Mouse (Mus musculus) lung, adult 2 months (tissue): ENCODE measurements around the gene Nkain2. TPM values are rescaled to one million over a fixed set of nuclear protein-coding genes. Genes with fewer than 3 reads are reported as not detected.

Experiments
- DNase-seq: peaks from one replicate; pipeline ENCODE4 v3.0.0; 2022
- H3K4me1 ChIP-seq: fragments of 200-500 bp; 2 replicates; pipeline ENCODE4 v1.6.1; 2011; ENCODE audit warnings: low read length; ENCODE audit not compliant: control insufficient read depth, insufficient read depth
- H3K4me3 ChIP-seq: fragments of 200-500 bp; replicated peaks from 2 replicates; pipeline ENCODE3; 2011; ENCODE audit warnings: low read depth, mild to moderate bottlenecking, control low read depth, low read length; ENCODE audit errors: extremely low read depth
- CTCF ChIP-seq: fragments of 200-500 bp; IDR thresholded peaks from 2 replicates; pipeline ENCODE4 v1.5.1; 2011; ENCODE audit warnings: mild to moderate bottlenecking, low read length, control low read depth; ENCODE audit not compliant: insufficient read depth
- POLR2A ChIP-seq: fragments of 200-500 bp; IDR thresholded peaks from 2 replicates; pipeline ENCODE4 v1.6.1; 2011; ENCODE audit warnings: low read depth, mild to moderate bottlenecking, control low read depth, low read length, borderline replicate concordance; ENCODE audit errors: extremely low read depth
- WGBS: fragments of 180-500 bp; shearing (Covaris S2); methylation state at CpG from one replicate; pipeline ENCODE4 v1.1.7; 2018; 5-methylcytosine and 5-hydroxymethylcytosine counted together
- polyA plus RNA-seq: library from polyadenylated mRNA; depleted of rRNA; stranded (reverse); fragments of >200 nt; gene quantifications from 2 replicates; pipeline ENCODE4 v1.2.3, GENCODE M21; 2012

Nkain2 gene
- polyA plus RNA-seq, 1 experiment: 0.05 TPM

DNA sequence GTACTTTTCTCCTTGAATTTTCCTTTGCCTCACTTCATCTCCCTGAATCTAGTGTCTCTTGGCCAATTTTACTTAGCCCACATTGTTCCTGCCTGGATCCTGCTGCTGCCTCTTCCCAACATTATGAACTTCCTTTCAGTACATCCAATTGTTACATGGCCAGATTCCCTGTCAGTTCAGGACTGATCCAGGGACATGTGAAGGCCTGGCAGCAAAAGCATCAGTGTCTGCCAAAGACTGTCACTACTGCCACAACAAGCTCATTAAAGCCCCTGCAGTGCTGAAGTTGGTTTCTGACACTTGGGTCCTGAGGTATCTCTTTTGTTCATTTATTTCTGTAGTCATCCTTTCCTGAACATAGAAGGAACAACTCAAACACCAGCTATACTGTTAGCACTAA, 649.1 kb downstream of the Nkain2 start:
- DNase-seq: no peak
- H3K4me1 ChIP-seq: no peaks in the 10 kb centered on the region
- no peak overlapping the region for H3K4me3 ChIP-seq
- no peak for TF ChIP-seq CTCF
- TF ChIP-seq POLR2A: no peak

DNA sequence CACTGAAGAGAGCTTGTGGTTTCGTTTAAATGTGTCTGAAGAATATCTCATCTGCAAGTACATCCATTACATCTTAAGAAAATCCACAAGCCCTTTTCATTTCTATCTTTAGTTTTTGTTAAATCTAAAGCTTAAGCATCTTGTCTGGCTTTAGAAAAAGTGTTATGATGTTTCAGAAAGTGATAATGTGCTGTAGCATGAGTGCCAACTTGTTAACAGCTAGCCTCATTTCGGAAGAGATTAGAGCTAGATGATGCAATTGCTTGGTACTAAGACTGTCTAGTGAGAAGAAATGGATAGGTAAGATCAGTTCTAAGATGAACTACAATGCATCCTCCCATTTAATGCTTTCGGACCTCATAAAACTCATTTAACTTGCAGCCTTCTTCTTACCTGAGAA, 707.3 kb downstream of the Nkain2 start:
- 78% methylated on average over 3 of the region's 3 CpGs for WGBS
- no peak for DNase-seq
- no peak overlapping the region for H3K4me3 ChIP-seq
- no peak for TF ChIP-seq POLR2A
- no peak for TF ChIP-seq CTCF
- H3K4me1 ChIP-seq: no peaks in the 10 kb centered on the region

GRCm38 (mm10) chr10:32091354-32091753, 798.9 kb downstream of the Nkain2 start:
- 76% methylated on average over 1 of the region's 1 CpGs for WGBS
- no peaks in the 10 kb centered on the region for H3K4me1 ChIP-seq
- TF ChIP-seq POLR2A: no peak
- no peak for TF ChIP-seq CTCF

DNA sequence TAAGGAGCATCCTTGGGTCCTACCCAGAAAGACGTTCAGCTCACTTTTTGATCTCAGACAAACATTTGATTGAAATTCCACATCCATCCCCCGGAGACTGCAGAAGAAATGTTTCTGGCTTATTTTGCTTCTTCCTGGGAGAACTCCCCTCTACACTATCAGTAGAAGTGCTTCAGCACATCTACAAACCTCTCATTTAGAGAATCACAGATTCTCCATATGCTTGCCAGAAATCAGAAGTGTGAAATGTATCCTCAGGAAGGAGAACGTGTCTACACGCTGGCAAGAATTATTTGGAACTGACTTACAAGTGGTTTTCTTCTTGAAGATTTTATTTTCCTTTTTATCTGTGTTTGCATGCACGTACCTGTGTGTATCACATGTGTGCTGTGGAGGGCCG, 829.9 kb downstream of the Nkain2 start:
- Histone ChIP-seq H3K4me1 (no peaks in the 10 kb centered on the region), H3K4me3 (no peak overlapping the region)
- no peak for DNase-seq
- 73% methylated on average over 6 of the region's 6 CpGs for WGBS
- no peak for TF ChIP-seq POLR2A
- no peak for TF ChIP-seq CTCF

More at GRCm38 (mm10) chr10:32091354-32091753, 798.9 kb downstream of the Nkain2 start:
- DNase-seq: no peak
- H3K4me3 ChIP-seq: no peak overlapping the region

DNA sequence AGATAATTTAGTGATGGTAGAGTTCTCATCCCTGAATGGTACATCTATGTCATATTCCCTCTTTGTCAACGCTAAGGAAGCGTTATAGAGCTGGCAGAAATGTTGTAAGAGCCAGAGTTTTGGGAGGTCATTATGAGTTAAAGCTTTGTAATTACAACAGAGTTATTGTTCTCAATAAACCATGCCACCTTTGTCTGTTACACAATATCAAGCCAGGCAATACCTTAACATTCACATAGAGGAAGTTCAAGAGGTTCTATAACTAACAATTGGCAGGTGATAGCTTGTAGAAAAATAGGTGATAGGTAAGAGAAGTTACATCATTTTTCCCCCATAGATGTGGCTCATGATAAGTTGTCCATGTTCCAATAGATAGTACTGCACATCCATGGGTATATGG, 832.0 kb downstream of the Nkain2 start:
- H3K4me3 ChIP-seq: no peak overlapping the region
- no peaks in the 10 kb centered on the region for H3K4me1 ChIP-seq
- 81% methylated on average over 2 of the region's 2 CpGs for WGBS
- no peak for DNase-seq
- no peak for TF ChIP-seq POLR2A

DNA sequence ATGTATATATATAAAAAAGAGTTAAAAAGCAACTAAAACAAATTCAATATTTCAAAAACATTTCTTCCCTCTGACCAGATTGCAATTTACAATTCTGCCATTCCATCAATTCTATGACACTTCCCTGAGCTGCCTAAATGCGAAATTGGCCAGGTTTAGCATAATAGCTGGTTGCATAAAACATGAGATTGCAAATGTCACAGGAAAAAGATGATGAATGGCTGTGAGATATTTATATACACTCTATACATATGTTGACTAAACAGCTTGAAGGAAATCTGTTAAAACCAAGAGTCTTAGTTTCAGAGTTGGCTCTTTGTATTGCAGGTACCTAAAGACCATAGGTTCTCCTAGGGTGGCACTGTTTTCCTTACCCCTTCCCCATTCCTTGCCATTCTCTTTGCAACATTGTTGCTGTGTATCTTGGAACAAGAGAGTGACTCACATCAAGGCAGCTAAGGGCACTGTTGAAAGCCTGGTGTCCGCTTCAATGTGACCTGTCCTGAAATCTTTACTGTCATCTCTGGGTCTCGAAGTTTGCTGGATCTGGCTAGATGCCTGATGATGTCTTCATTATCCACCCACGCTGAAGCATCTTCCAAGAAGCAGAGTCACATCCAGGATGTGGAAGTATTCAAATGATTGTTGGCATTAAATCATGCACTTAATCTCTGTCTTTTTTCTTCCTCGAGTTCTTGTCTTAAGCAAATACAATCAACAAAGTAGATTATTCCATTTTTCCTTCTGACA, 837.5 kb downstream of the Nkain2 start:
- no peak overlapping the region for H3K4me3 ChIP-seq
- H3K4me1 ChIP-seq: no peaks in the 10 kb centered on the region
- DNase-seq: no peak
- WGBS: 55% methylated on average over 5 of the region's 5 CpGs
- no peak for TF ChIP-seq POLR2A
- no peak for TF ChIP-seq CTCF

DNA sequence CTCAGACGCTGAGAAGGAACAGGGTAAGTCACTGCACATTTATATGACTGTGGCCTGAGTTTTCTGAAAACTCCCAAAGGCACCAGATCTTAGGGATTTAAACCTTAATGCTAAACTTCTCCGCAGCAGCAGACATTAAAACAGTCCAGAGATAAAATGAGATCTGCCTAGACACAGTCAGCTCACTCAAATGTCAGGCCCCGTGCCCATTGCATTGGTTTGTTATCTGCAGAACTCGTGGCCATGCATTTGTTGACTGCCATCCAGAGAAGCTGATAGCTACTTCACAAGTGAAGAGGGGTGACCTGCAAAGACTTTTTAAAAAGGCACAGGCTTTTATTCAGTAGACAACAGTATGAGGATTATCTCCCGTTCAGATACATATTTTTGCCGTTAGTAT, 838.2 kb downstream of the Nkain2 start:
- Histone ChIP-seq H3K4me1 (no peaks in the 10 kb centered on the region), H3K4me3 (no peak overlapping the region)
- no peak for DNase-seq
- WGBS: 79% methylated on average over 6 of the region's 6 CpGs
- TF ChIP-seq CTCF: no peak
- no peak for TF ChIP-seq POLR2A

DNA sequence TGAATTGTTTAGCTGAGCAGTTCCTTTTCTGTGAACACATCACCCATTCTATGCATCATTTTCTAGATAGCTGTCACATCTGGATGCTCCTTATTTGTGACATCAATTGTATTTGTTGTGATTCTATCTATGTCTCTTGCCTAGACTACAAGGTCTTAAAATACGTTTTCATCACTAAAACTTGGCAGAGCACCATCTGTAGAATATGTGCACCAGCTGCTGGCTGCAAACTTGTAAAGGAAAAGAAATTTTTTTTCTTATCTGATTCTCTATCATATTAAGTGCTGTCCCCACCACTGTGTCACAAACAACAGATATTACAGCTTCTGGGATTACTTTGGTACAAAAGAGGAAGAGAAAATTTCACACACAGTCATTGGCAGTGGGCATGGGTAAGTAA, 860.3 kb downstream of the Nkain2 start:
- TF ChIP-seq CTCF (no peak), POLR2A (no peak)
- 33% methylated on average over 1 of the region's 1 CpGs for WGBS
- Histone ChIP-seq H3K4me1 (no peaks in the 10 kb centered on the region), H3K4me3 (no peak overlapping the region)
- DNase-seq: no peak

GRCm38 (mm10) chr10:32018385-32018784, 871.9 kb downstream of the Nkain2 start:
- TF ChIP-seq POLR2A (no peak), CTCF (no peak)
- Histone ChIP-seq H3K4me3 (no peak overlapping the region), H3K4me1 (no peaks in the 10 kb centered on the region)
- no peak for DNase-seq
- 43% methylated on average over 1 of the region's 1 CpGs for WGBS

DNA sequence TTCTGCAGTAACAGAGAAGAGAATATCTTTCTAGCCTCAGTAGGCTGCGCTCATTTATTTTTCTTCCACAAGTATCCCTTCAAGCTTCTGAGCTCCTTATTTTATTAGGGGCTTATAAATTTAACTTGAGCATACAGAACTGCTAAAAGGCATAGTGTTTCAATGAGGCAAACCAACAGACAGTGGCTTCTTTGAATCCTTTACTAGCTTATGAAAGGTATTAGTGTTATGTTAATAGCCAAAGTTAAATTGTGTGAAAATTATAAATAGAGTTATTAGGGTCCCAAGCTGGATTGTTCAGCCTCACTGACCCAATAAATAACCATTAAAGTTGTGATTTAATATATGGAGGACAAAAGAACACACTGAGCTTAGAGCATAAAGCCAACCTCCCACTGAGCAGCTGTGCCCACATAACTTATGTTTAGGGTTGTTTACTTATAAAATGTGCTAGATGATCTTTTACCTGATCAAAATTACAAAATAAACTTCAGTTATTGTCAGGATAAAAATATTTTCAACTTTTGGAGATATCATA, 889.0 kb downstream of the Nkain2 start:
- Histone ChIP-seq H3K4me1 (no peaks in the 10 kb centered on the region), H3K4me3 (no peak overlapping the region)
- DNase-seq: no peak
- no peak for TF ChIP-seq CTCF
- TF ChIP-seq POLR2A: no peak
- WGBS: 96% methylated on average over 1 of the region's 1 CpGs

- DNase-seq: no peak
- no peaks in the 10 kb centered on the region for H3K4me1 ChIP-seq
- H3K4me3 ChIP-seq: no peak overlapping the region
- TF ChIP-seq CTCF (no peak), POLR2A (no peak)
- WGBS: 44% methylated on average over 1 of the region's 1 CpGs
These were observed 897.1 kb downstream of the Nkain2 start for GRCm38 (mm10) chr10:31993205-31993604.
